Mouse (Mus musculus): ENCODE results near the gene Arih2.

- TF ChIP-seq EP300 (IDR thresholded peaks at IDR 0.05; ENCODE audit: low read depth) (no peak), CTCF (IDR thresholded peaks at IDR 0.05; ENCODE audit: low read depth) (no peak)
Measured at GRCm38 (mm10) chr9:108662660-108663059, 13.5 kb upstream of the Arih2 start.
